Mouse (Mus musculus): ENCODE measurements around the gene Max.

DNA sequence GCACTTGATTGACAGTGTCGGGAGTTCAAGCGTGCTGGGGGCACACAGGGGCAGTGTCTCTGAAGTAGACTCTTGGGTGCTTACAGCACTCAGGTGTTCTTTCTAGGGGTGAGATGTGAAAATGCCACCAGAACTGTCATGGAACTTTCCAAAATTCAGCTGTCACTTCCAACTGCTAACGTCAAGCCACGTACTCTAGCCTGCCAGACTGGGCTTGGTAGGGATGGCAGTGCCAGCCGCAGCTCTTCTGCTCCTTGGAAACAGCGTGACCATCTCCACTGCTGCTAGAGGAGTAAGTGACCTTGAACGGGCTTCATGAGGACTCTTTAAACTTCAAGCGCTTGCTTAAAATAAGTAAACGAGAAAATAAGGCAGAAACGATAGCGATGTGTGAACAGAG lies 10.2 kb upstream of the Max start:
- TF ChIP-seq POLR2A (IDR thresholded peaks at IDR 0.05; ENCODE audit: borderline replicate concordance, control insufficient read depth, low read depth, low read length) (no peak), CTCF (IDR thresholded peaks at IDR 0.05; ENCODE audit: control insufficient read depth, insufficient read depth, low read length) (no peak)
